9 mouse cellular contexts compared by ENCODE assay signal in the genomic region with DNA sequence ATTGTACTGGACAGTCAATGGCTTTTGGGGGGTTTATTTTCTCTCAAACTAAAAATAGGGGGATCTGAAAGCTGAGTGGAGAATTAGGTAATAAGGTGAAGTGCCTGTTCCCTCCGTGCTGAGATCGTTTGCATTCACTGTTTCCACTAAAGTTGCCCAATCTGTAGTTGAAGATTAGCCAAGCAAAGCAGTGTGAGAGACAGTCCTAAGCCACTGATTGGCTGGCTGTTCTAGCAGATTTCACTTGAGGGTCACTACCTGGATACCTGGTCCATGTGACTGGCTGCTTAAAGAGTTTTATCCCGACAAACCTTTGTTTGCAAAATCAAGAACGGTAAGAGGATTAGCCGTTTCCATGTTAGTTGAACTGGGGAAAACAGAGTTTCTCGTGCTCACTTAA. TPM values are rescaled to one million over a fixed set of nuclear protein-coding genes. Genes with fewer than 3 reads are reported as not detected.
A peak's percentile ranks its signal among the peaks of the same experiment; 100 is the strongest.
DNase-seq lines count a peak whose midpoint lies in the region; ATAC-seq and TF ChIP-seq lines count a peak whose summit lies in the region.
"Had no signal": no experiment of that assay in that cellular context is flagged by ENCODE, and none has a peak within 500 bp of the region (broad histone marks: within the 10 kb centered on the region; RNA-seq: fewer than 3 reads in every experiment).

No protein-coding gene starts in this region.

- TF ChIP-seq POLR2A in lung, adult 2 months (IDR thresholded peaks at IDR 0.05; ENCODE audit: borderline replicate concordance, extremely low read depth, low read depth, low read length), result no peak

- H3K9ac ChIP-seq in lung, embryonic 14.5 days, result no peak overlapping the region
- no peak overlapping the region for H3K9ac ChIP-seq in kidney, embryonic 16.5 days (replicated peaks; ENCODE audit: low read length)
- H3K9ac ChIP-seq in lung, postnatal 0 days (replicated peaks; ENCODE audit: low read depth), result no peak overlapping the region
- H3K9ac ChIP-seq in neural tube, embryonic 15.5 days (replicated peaks), result no peak overlapping the region

- peak; percentile 84 for TF ChIP-seq EP300 in lung, postnatal 0 days (IDR thresholded peaks at IDR 0.05)

- WGBS in lung, embryonic 14.5 days, result 54% methylated on average over 6 of the region's 6 CpGs
- WGBS in lung, adult 2 months, result 61% methylated on average over 6 of the region's 6 CpGs
- 47% methylated on average over 6 of the region's 6 CpGs for WGBS in kidney, embryonic 16.5 days
- WGBS in lung, postnatal 0 days, result 45% methylated on average over 6 of the region's 6 CpGs
- 36% methylated on average over 6 of the region's 6 CpGs for WGBS in neural tube, embryonic 15.5 days

- no peaks in the 10 kb centered on the region for H3K27me3 ChIP-seq in lung, embryonic 14.5 days (ENCODE audit: insufficient read depth, low read length)
- H3K27me3 ChIP-seq in kidney, embryonic 16.5 days (ENCODE audit: insufficient read depth, low read length), result no peaks in the 10 kb centered on the region
- H3K27me3 ChIP-seq in lung, postnatal 0 days (replicated peaks; ENCODE audit: insufficient read depth, low read length), result no peaks in the 10 kb centered on the region
- H3K27me3 ChIP-seq in neural tube, embryonic 15.5 days (replicated peaks), result no peaks in the 10 kb centered on the region

- no peaks in the 10 kb centered on the region for H3K9me3 ChIP-seq in lung, embryonic 14.5 days (ENCODE audit: low read depth, low read length)
- H3K9me3 ChIP-seq in kidney, embryonic 16.5 days (ENCODE audit: low read length), result no peaks in the 10 kb centered on the region
- no peaks in the 10 kb centered on the region for H3K9me3 ChIP-seq in lung, postnatal 0 days (ENCODE audit: low read length)
- no peaks in the 10 kb centered on the region for H3K9me3 ChIP-seq in neural tube, embryonic 15.5 days (replicated peaks)
- H3K9me3 ChIP-seq: megakaryocyte, embryonic 14.5 days had no signal

- no peaks in the 10 kb centered on the region for H3K4me1 ChIP-seq in lung, embryonic 14.5 days (ENCODE audit: insufficient read depth)
- H3K4me1 ChIP-seq in lung, adult 2 months (ENCODE audit: control insufficient read depth, insufficient read depth, low read length), result no peaks in the 10 kb centered on the region; the same call in 1 of the 2 replicates
- peaks cover 5% of the 10 kb centered on the region for H3K4me1 ChIP-seq in kidney, embryonic 16.5 days (ENCODE audit: insufficient read depth, low read length)
- H3K4me1 ChIP-seq in lung, postnatal 0 days (ENCODE audit: insufficient read depth, low read depth, low read length), result peaks cover 3% of the 10 kb centered on the region; the same call in 1 of the 2 replicates
- no peaks in the 10 kb centered on the region for H3K4me1 ChIP-seq in neural tube, embryonic 15.5 days

- peak overlapping the region; percentile 27 for H3K4me2 ChIP-seq in lung, embryonic 14.5 days
- H3K4me2 ChIP-seq in kidney, embryonic 16.5 days (replicated peaks; ENCODE audit: low read depth, low read length), result peak overlapping the region; percentile 24; the same call in 1 of the 2 replicates
- 0 out of 2 replicates have a peak overlapping the region, but pooled peaks have one; percentile 17 for H3K4me2 ChIP-seq in lung, postnatal 0 days (replicated peaks; ENCODE audit: low read depth, low read length)
- H3K4me2 ChIP-seq in neural tube, embryonic 15.5 days, result no peak overlapping the region

- DNase-seq in lung, embryonic 14.5 days, result peak; percentile 75
- no peak for DNase-seq in lung, adult 2 months
- DNase-seq in lung, postnatal 0 days (ENCODE audit: low spot score), result peak; percentile 91
- no peak for DNase-seq in urinary bladder, adult 18-20 months (ENCODE audit: low spot score in 2 of 2)
- DNase-seq in Muller cell, postnatal 12 days (ENCODE audit: inconsistent ontology term), result no peak
- no peak for DNase-seq in left cerebral cortex, adult 2 months (ENCODE audit: extremely low spot score in 1 of 2, low spot score in 2 of 2)

- intact Hi-C loops in left cerebral cortex, adult 2 months (cut with DNase I), result no loop called here

- peak overlapping the region; percentile 84 for H3K27ac ChIP-seq in lung, embryonic 14.5 days (ENCODE audit: low read depth)
- H3K27ac ChIP-seq in kidney, embryonic 16.5 days (ENCODE audit: low read length), result peak overlapping the region; percentile 74
- H3K27ac ChIP-seq in lung, postnatal 0 days (ENCODE audit: low read length), result peak overlapping the region; percentile 85
- H3K27ac ChIP-seq in neural tube, embryonic 15.5 days (replicated peaks), result no peak overlapping the region
- no peak overlapping the region for H3K27ac ChIP-seq in left cerebral cortex, adult 2 months

- peak; percentile 87 for ATAC-seq in lung, embryonic 14.5 days (ENCODE audit: insufficient read depth)
- peak; percentile 85 for ATAC-seq in kidney, embryonic 16.5 days (ENCODE audit: low FRiP score, low TSS enrichment)
- ATAC-seq in lung, postnatal 0 days, result peak; percentile 94
- ATAC-seq in neural tube, embryonic 15.5 days (ENCODE audit: low FRiP score), result no peak

- H3K36me3 ChIP-seq in lung, embryonic 14.5 days (ENCODE audit: insufficient read depth), result no peaks in the 10 kb centered on the region
- no peaks in the 10 kb centered on the region for H3K36me3 ChIP-seq in kidney, embryonic 16.5 days (ENCODE audit: insufficient read depth, low read length)
- no peaks in the 10 kb centered on the region for H3K36me3 ChIP-seq in lung, postnatal 0 days (ENCODE audit: insufficient read depth, low read length)
- no peaks in the 10 kb centered on the region for H3K36me3 ChIP-seq in neural tube, embryonic 15.5 days

- no peak overlapping the region for H3K4me3 ChIP-seq in lung, embryonic 14.5 days (ENCODE audit: low read depth, low read length)
- no peak overlapping the region for H3K4me3 ChIP-seq in lung, adult 2 months (replicated peaks; ENCODE audit: extremely low read depth, low read depth, low read length)
- no peak overlapping the region for H3K4me3 ChIP-seq in kidney, embryonic 16.5 days (ENCODE audit: low read length)
- no peak overlapping the region for H3K4me3 ChIP-seq in lung, postnatal 0 days (ENCODE audit: low read depth, low read length)
- H3K4me3 ChIP-seq in neural tube, embryonic 15.5 days (replicated peaks), result no peak overlapping the region
- no peak overlapping the region for H3K4me3 ChIP-seq in left cerebral cortex, adult 2 months
- H3K4me3 ChIP-seq: megakaryocyte, embryonic 14.5 days had no signal

- no peak for TF ChIP-seq CTCF in lung, embryonic 14.5 days (IDR thresholded peaks at IDR 0.05; ENCODE audit: low read depth)
- TF ChIP-seq CTCF in lung, adult 2 months (IDR thresholded peaks at IDR 0.05; ENCODE audit: insufficient read depth, low read length), result no peak
- no peak for TF ChIP-seq CTCF in lung, postnatal 0 days (IDR thresholded peaks at IDR 0.05)
- TF ChIP-seq CTCF in left cerebral cortex, adult 2 months (IDR thresholded peaks at IDR 0.05), result no peak

RNA-seq across cellular contexts. Expression of gene Rbm47, which starts 58.7 kb away (rescaled TPM):
- 18.5 and 18.8 TPM in 2 replicates for polyA plus RNA-seq in lung, embryonic 14.5 days (2014; fragmentation: Nextera tagmentation; extraction: Ambion mirVana)
- 33.1 and 37.2 TPM in 2 replicates for polyA plus RNA-seq in lung, adult 2 months (2012; rRNA removed)
- 75.0 and 85.6 TPM in 2 replicates for polyA plus RNA-seq in kidney, embryonic 16.5 days (2015; fragmentation: Nextera tagmentation; extraction: Ambion mirVana)
- 41.5 and 50.2 TPM in 2 replicates for polyA plus RNA-seq in lung, postnatal 0 days (2015; fragmentation: Nextera tagmentation; extraction: Ambion mirVana)
- polyA plus RNA-seq in neural tube, embryonic 15.5 days (2015; fragmentation: Nextera tagmentation; extraction: Ambion mirVana), result 1.2 and 9.9 TPM in 2 replicates
- total RNA-seq in left cerebral cortex, adult 2 months (2021), result 1 to 10 TPM; 1.2 to 1.5 TPM

Comparison
In these comparisons a context has a peak if more than half of its experiments do, and no peak if none do; other contexts are left out.
1. DNase-seq: peak in lung, embryonic 14.5 days (single experiment) and lung, postnatal 0 days (single experiment); none in lung, adult 2 months (single experiment), urinary bladder, adult 18-20 months (0 of 2), Muller cell, postnatal 12 days (single experiment) and left cerebral cortex, adult 2 months (0 of 2).
2. H3K27ac ChIP-seq: peak in lung, embryonic 14.5 days (single experiment), kidney, embryonic 16.5 days (single experiment) and lung, postnatal 0 days (single experiment); none in neural tube, embryonic 15.5 days (single experiment) and left cerebral cortex, adult 2 months (single experiment).